Mouse (Mus musculus): ENCODE data around the gene Zfp385b. TPM values are rescaled to one million over a fixed set of nuclear protein-coding genes. Genes with fewer than 3 reads are reported as not detected.

Gene Zfp385b
- polyA plus RNA-seq, 1 experiment, result 12.0 TPM

- DNase-seq (ENCODE audit: low read depth), result no peak
Observed at GRCm38 (mm10) chr2:77705476-77705875, 114.0 kb downstream of the Zfp385b start.

GRCm38 (mm10) chr2:77703080-77703479 lies 116.4 kb downstream of the Zfp385b start:
- no peak for DNase-seq (ENCODE audit: low read depth)

DNA sequence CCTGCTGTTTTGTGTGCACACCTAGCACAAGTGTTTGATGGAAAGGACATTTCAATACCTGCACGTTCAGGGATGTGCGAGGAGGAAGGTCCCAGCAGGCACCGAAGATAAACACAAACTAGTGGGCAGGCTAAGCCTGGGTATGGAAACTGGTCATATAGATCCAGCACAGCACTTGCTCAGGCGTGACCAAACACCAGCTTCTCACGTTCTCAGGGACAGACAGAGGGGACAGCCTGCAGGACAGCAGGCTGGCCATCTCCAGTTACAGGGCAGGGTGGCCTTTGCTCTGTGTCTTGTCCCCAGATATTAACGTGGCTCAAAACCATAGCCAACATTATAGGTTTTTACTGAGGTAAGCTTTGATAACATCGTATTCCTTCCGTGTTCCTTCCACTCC lies 128.3 kb downstream of the Zfp385b start:
- no peak for DNase-seq (ENCODE audit: low read depth)

GRCm38 (mm10) chr2:77690316-77690715 lies 129.1 kb downstream of the Zfp385b start:
- DNase-seq (ENCODE audit: low read depth), result no peak

DNA sequence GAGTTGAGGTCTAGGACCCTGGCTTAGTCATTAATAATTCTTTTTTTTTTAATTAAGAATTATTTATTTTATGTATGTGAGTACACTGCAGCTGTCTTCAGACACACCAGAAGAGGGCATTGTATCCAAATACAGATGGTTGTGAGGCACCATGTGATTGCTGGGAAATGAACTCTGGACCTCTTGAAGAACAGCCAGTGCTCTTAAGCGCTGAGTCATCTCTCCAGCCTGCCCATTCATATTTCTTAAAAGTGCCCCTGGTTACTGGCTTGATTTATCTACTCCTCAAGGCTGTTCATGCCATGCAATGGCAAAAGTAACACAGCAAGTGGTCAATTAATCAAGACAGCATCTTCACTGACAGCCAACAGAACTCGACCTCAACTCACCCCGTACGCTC lies 130.8 kb downstream of the Zfp385b start:
- no peak for DNase-seq (ENCODE audit: low read depth)

DNA sequence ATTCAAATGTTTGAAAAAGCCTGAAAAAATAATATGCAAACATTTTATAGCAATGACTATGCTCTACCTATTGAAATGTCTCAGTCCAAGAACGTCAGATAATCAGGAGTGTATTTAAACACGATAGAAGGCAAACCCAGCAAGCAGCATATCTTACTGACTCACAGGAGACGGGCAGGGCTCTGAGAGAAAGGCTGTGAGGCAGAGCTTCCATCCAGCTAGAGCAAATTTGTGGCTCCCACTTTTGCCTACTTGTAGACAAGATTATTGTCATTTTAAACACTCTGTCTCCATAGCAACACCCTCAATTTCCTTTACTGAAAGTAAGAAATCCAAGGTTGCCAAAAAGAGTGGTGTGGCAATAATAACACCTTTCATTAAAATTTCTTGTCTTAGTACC lies 135.4 kb downstream of the Zfp385b start:
- DNase-seq (ENCODE audit: low read depth), result no peak

DNA sequence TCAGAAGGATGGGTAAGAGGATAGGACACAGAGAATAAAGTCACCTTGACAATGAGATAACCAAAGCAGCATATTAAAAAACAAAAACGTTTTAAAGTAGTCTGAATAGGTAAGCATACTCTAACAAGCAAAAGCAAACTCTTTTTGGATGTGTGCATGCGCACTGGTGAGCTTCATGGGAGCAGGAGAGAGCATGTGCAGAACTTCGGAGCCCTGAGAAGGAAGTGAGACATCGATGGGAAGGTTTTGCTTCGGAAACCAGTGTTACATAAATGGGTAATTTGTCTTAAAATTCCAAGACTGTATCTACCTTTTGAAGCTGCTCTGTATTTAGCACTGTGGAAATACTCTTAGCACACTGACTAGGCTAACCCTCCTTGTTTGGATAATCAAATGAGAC lies 137.2 kb downstream of the Zfp385b start:
- DNase-seq (ENCODE audit: low read depth), result no peak

- no peak for DNase-seq (ENCODE audit: low read depth)
Observed at GRCm38 (mm10) chr2:77681741-77682140, 137.7 kb downstream of the Zfp385b start.

DNA sequence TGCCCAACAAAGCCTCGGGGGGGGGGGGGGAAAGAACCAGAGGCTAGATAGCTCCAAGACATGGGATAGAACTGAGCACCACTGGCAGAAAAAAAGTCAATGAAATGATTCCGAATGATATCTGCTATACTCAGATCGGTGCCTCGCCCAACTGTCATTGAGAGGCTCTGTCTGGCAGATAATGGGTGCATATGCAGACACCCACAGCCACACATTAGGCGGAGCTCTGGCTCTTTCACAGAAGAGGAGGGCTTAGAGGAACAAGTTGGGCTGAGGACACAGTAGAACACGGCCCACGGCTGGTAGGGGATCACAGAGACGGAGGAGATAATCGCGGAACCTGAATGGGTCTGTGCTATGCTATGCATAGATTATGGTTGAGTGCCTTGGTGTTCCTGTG lies 145.7 kb downstream of the Zfp385b start:
- no peak for DNase-seq (ENCODE audit: low read depth)

- no peak for DNase-seq (ENCODE audit: low read depth)
Observed at GRCm38 (mm10) chr2:77672215-77672905, 147.1 kb downstream of the Zfp385b start.

GRCm38 (mm10) chr2:77662171-77662570 lies 157.3 kb downstream of the Zfp385b start:
- no peak for DNase-seq (ENCODE audit: low read depth)

DNA sequence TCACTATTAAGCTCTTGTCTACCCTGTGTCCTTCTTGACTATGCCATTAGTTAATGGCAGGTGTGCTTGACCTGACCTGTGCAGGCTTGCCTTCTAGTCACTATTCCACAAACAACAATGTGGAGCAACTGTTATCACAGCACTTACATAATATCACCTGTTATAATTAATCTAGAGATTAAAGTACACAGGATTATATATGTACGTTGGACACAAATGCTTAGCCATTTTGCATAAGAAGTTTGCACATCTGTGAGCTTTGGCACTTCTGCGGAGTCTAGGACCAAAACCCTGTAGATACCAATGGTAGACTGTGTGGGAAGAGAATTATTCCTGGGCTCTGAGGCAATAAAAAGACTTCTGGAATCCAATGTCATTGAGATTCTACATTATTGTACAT lies 165.8 kb downstream of the Zfp385b start:
- DNase-seq (ENCODE audit: low read depth), result peak; percentile 51

GRCm38 (mm10) chr2:77641521-77642170 lies 177.8 kb downstream of the Zfp385b start:
- no peak for DNase-seq (ENCODE audit: low read depth)

- no peak for DNase-seq (ENCODE audit: low read depth)
Observed at GRCm38 (mm10) chr2:77639993-77640392, 179.4 kb downstream of the Zfp385b start.

- no peak for DNase-seq (ENCODE audit: low read depth)
Observed at GRCm38 (mm10) chr2:77631606-77632005, 187.8 kb downstream of the Zfp385b start.

DNA sequence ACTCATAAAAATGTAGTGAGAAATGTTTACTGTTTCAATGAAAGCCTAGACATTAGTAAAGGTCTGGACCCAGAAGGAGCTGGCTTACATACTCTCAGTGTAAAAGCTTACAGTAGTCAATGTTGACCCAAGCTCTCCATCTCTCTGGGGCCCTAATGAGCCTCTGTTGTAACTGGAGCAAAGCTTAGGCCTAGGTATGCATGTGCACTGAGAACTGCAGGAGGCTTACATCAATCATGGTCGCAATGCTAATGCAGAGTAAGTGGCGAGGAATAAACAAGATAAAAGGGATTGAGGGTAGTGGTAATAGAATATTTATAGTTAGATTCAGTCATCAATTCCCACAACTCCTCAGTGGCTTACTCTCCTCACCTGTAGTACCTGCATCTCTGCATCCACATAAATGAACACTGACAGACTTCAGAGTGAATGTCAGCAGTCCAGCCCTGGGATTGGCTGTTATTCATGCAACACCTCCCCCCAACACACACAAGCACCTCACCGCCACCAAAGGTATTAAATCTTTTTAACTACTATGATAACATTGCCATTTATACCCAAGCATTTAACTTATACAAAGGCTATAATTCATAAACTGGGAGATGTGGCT lies 191.7 kb downstream of the Zfp385b start:
- DNase-seq (ENCODE audit: low read depth), result no peak

DNA sequence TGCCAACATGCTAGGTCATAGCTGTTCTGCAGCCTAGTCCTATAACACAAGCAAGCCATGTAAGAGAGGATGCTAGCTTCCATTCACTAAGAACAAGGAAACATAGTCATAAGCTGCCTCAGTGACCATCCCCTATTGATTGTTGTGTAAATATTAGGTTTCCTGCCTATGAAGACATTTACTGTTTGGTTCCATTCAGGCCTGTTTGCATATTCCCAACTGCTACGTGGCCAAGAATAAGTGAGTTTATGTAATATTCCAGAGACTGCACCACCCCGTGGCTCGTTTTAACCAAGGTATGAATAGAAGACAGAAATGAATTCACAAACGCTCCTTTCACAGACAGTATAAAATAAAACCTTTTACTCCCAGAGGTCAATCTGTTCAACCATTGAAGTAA lies 200.8 kb downstream of the Zfp385b start:
- no peak for DNase-seq (ENCODE audit: low read depth)

- no peak for DNase-seq (ENCODE audit: low read depth)
Observed at GRCm38 (mm10) chr2:77610303-77610991, 209.0 kb downstream of the Zfp385b start.

DNA sequence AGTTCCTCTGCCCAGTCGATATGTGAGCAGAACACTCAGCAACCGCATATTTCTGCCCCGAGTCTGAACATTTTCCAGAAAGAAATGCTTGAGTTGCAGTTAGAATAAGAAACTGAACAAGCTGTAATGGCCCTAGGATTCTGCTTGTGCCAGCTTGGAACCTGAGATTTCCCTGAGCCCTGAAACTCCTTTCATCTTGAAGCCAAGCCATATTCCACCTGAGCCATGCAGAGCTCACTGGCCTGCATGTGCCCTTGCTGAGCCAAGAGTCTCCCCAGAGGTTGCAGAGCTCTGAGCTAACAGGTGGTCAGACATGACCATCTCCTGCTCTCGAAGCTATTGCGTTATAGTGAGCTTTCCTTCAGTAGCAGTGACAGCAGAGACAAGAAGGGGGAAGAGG lies 210.0 kb downstream of the Zfp385b start:
- no peak for DNase-seq (ENCODE audit: low read depth)

DNA sequence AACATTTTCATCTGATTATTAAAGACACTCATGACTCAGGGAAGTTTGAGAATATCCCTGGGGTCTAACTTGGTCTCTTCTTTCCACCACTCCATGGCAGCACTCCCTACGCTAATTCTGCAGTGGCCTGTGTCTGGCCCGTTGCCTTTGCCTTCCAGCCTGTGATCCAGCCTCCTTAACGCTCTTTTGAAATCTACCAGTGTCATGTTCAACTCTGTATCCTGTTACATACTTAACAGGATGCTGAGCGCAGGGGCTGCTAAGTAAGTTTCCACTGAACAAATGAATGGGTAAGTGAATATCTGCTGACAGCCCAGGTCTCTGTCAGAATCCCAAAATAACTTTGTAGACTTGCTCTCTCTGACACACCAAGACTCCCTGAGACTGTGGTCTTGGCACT lies 210.8 kb downstream of the Zfp385b start:
- no peak for DNase-seq (ENCODE audit: low read depth)

GRCm38 (mm10) chr2:77593461-77593860 lies 226.0 kb downstream of the Zfp385b start:
- no peak for DNase-seq (ENCODE audit: low read depth)

- no peak for DNase-seq (ENCODE audit: low read depth)
Observed at GRCm38 (mm10) chr2:77592525-77592924, 226.9 kb downstream of the Zfp385b start.

Measured in gonadal fat pad, adult 2 months (tissue).